Mouse (Mus musculus) heart, postnatal 25 days (tissue): ENCODE data around the gene Tex37. TPM values are rescaled to one million over a fixed set of nuclear protein-coding genes. Genes with fewer than 3 reads are reported as not detected.

Experiments
- DNase-seq: peaks from one replicate; pipeline ENCODE4 v3.0.0; 2022; ENCODE audit warnings: low spot score
- intact Hi-C: fragments of 180-260 bp; cut with DNase I; formaldehyde crosslinking; loops from one replicate; pipeline ENCODE4 v1.15.1; 2025
- total RNA-seq, 2 experiments: library from RNA; stranded (reverse); gene quantifications; 2 replicates each; pipeline ENCODE4 v1.2.3; 2021

Gene Tex37
- not detected for total RNA-seq

GRCm38 (mm10) chr6:70918827-70919226 is at the start of gene Tex37:
Tex37 (minus strand) TSS chr6:70918927.
- intact Hi-C loops, result no loop called here
- no peak for DNase-seq

GRCm38 (mm10) chr6:70968291-70968690 is 49.6 kb upstream of the Tex37 start:
- intact Hi-C loops, result no loop called here
- no peak for DNase-seq

GRCm38 (mm10) chr6:70967422-70967821 is 48.7 kb upstream of the Tex37 start:
- intact Hi-C loops, result no loop called here
- DNase-seq, result no peak

GRCm38 (mm10) chr6:70965694-70966093 is 47.0 kb upstream of the Tex37 start:
- intact Hi-C loops, result no loop called here

GRCm38 (mm10) chr6:70964116-70964830 is 45.5 kb upstream of the Tex37 start:
- intact Hi-C loops, result no loop called here
- no peak for DNase-seq

More at GRCm38 (mm10) chr6:70965694-70966093, 47.0 kb upstream of the Tex37 start:
- no peak for DNase-seq

- intact Hi-C loops, result no loop called here
- no peak for DNase-seq
Observed at GRCm38 (mm10) chr6:70957341-70957940, 38.7 kb upstream of the Tex37 start.

GRCm38 (mm10) chr6:70956936-70957335 is 38.2 kb upstream of the Tex37 start:
- intact Hi-C loops, result no loop called here
- DNase-seq, result no peak

- DNase-seq, result no peak
- intact Hi-C loops, result no loop called here
Observed at GRCm38 (mm10) chr6:70956285-70956912, 37.7 kb upstream of the Tex37 start, which contains the start of gene Foxi3. Foxi3 (plus strand) TSS chr6:70956531.

- DNase-seq, result no peak
- intact Hi-C loops, result loop anchor here (2.0 kb wide), 1 partner anchor 169 kb away; no protein-coding TSS in a partner anchor
Observed at GRCm38 (mm10) chr6:70955841-70956240, 37.1 kb upstream of the Tex37 start.

- DNase-seq, result no peak
- intact Hi-C loops, result loop anchor here (2.0 kb wide), 1 partner anchor 169 kb away; no protein-coding TSS in a partner anchor
Observed at GRCm38 (mm10) chr6:70955291-70955800, 36.6 kb upstream of the Tex37 start.

- intact Hi-C loops, result loop anchor here (2.0 kb wide), 1 partner anchor 171 kb away; no protein-coding TSS in a partner anchor
- DNase-seq, result no peak
Observed at GRCm38 (mm10) chr6:70954040-70954439, 35.3 kb upstream of the Tex37 start.

GRCm38 (mm10) chr6:70953274-70953673 is 34.5 kb upstream of the Tex37 start:
- no peak for DNase-seq
- intact Hi-C loops, result no loop called here

- DNase-seq, result no peak
- intact Hi-C loops, result no loop called here
Observed at GRCm38 (mm10) chr6:70931801-70932200, 13.1 kb upstream of the Tex37 start.

GRCm38 (mm10) chr6:70921274-70922074 is 2.7 kb upstream of the Tex37 start:
- intact Hi-C loops, result no loop called here
- DNase-seq, result no peak

GRCm38 (mm10) chr6:70912396-70912765 is 6.3 kb downstream of the Tex37 start:
- intact Hi-C loops, result no loop called here
- DNase-seq, result no peak

- intact Hi-C loops, result no loop called here
- no peak for DNase-seq
Observed at GRCm38 (mm10) chr6:70911668-70912395, 6.9 kb downstream of the Tex37 start.

- intact Hi-C loops, result no loop called here
- no peak for DNase-seq
Observed at GRCm38 (mm10) chr6:70910285-70910684, 8.4 kb downstream of the Tex37 start.

- intact Hi-C loops, result no loop called here
- no peak for DNase-seq
Observed at GRCm38 (mm10) chr6:70909572-70909971, 9.2 kb downstream of the Tex37 start.

GRCm38 (mm10) chr6:70903689-70904088 is 15.0 kb downstream of the Tex37 start:
- intact Hi-C loops, result no loop called here
- no peak for DNase-seq
